Mouse (Mus musculus) MEL (cell line): Measurements from ENCODE around the gene Elfn2. TPM values are rescaled to one million over a fixed set of nuclear protein-coding genes. Genes with fewer than 3 reads are reported as not detected.
A peak's percentile ranks its signal among the peaks of the same experiment; 100 is the strongest.

Experiments
- DNase-seq: peaks from one replicate; pipeline ENCODE4 v3.0.0; 2011; ENCODE audit warnings: low read depth, low spot score
- H3K27ac ChIP-seq: 2 replicates; pipeline ENCODE4 v1.5.1; 2012; ENCODE audit warnings: low read depth, mild to moderate bottlenecking, control low read depth, low read length, moderate library complexity; ENCODE audit not compliant: control insufficient read depth
- H3K27me3 ChIP-seq, 2 experiments: fragments of 150-350 bp in 1 of 2; sonication (generic) in 1 of 2; 2 replicates each; pipeline ENCODE4 v1.6.1; 2012; ENCODE audit warnings: low read length in 2 of 2, mild to moderate bottlenecking in 2 of 2, improper control_type of control experiment in 1 of 2, moderate library complexity in 1 of 2; ENCODE audit not compliant: insufficient read depth in 2 of 2, control insufficient read depth in 1 of 2
- H3K36me3 ChIP-seq, 2 experiments: 2 replicates each; pipeline ENCODE4 v1.6.1; 2012 to 2014; ENCODE audit warnings: low read length in 2 of 2, improper control_type of control experiment in 1 of 2, inconsistent platforms in 1 of 2, mild to moderate bottlenecking in 1 of 2; ENCODE audit not compliant: insufficient read depth in 2 of 2, control insufficient read depth in 1 of 2
- H3K4me1 ChIP-seq, 2 experiments: fragments of 150-350 bp in 1 of 2; sonication (generic) in 1 of 2; 2 replicates each; pipeline ENCODE4 v1.6.1; 2012; ENCODE audit warnings: low read length in 2 of 2, improper control_type of control experiment in 1 of 2, mild to moderate bottlenecking in 1 of 2; ENCODE audit not compliant: insufficient read depth in 2 of 2, control insufficient read depth in 1 of 2
- H3K4me3 ChIP-seq, 2 experiments: fragments of 150-350 bp in 1 of 2; sonication (generic) in 1 of 2; 2 replicates each; pipeline ENCODE4 v1.5.1; 2012; ENCODE audit warnings: low read depth in 2 of 2, low read length in 2 of 2, mild to moderate bottlenecking in 2 of 2, moderate library complexity in 2 of 2, control low read depth in 1 of 2, improper control_type of control experiment in 1 of 2; ENCODE audit not compliant: control insufficient read depth in 1 of 2, insufficient read depth in 1 of 2
- H3K79me2 ChIP-seq: 2 replicates; pipeline ENCODE4 v1.6.1; 2012; ENCODE audit warnings: mild to moderate bottlenecking, low read length, moderate library complexity; ENCODE audit not compliant: control insufficient read depth, poor library complexity, insufficient read depth
- H3K9ac ChIP-seq: 2 replicates; pipeline ENCODE4 v1.6.1; 2012; ENCODE audit warnings: low read depth, mild to moderate bottlenecking, control low read depth, low read length, moderate library complexity; ENCODE audit not compliant: control insufficient read depth, poor library complexity, severe bottlenecking
- H3K9me3 ChIP-seq: fragments of 150-350 bp; sonication (generic); replicated peaks from 2 replicates; pipeline ENCODE4 v1.6.1; 2012; ENCODE audit warnings: mild to moderate bottlenecking, low read length, improper control_type of control experiment, moderate library complexity; ENCODE audit not compliant: insufficient read depth
- BHLHE40 ChIP-seq: IDR thresholded peaks from 2 replicates; pipeline ENCODE4 v1.6.1; 2012; ENCODE audit warnings: low read depth, mild to moderate bottlenecking, inconsistent platforms, low read length, improper control_type of control experiment, borderline replicate concordance
- EP300 ChIP-seq, 2 experiments: IDR thresholded peaks; 2 replicates each; pipeline ENCODE4 v1.6.1; 2011; ENCODE audit warnings: improper control_type of control experiment in 2 of 2, low read length in 2 of 2, low read depth in 1 of 2, mild to moderate bottlenecking in 1 of 2
- ETS1 ChIP-seq: IDR thresholded peaks from 2 replicates; pipeline ENCODE4 v1.6.1; 2012; ENCODE audit warnings: low read depth, mild to moderate bottlenecking, inconsistent platforms, low read length, improper control_type of control experiment, moderate library complexity
- GABPA ChIP-seq: IDR thresholded peaks from 2 replicates; pipeline ENCODE4 v1.6.1; 2012; ENCODE audit warnings: low read depth, mild to moderate bottlenecking, inconsistent platforms, low read length, improper control_type of control experiment, moderate library complexity
- GATA1 ChIP-seq: IDR thresholded peaks from 2 replicates; pipeline ENCODE4 v1.6.1; 2011; ENCODE audit warnings: low read depth, low read length, improper control_type of control experiment
- HCFC1 ChIP-seq: IDR thresholded peaks from 2 replicates; pipeline ENCODE4 v1.6.1; 2012; ENCODE audit warnings: low read depth, mild to moderate bottlenecking, inconsistent platforms, low read length, improper control_type of control experiment, moderate library complexity
- MAX ChIP-seq: IDR thresholded peaks from 2 replicates; pipeline ENCODE4 v1.6.1; 2011; ENCODE audit warnings: low read length, improper control_type of control experiment
- MXI1 ChIP-seq: IDR thresholded peaks from 2 replicates; pipeline ENCODE4 v1.6.1; 2011; ENCODE audit warnings: mild to moderate bottlenecking, low read depth, low read length, improper control_type of control experiment
- MYC ChIP-seq: IDR thresholded peaks from 2 replicates; pipeline ENCODE4 v1.6.1; 2011; ENCODE audit warnings: low read depth, mild to moderate bottlenecking, low read length, improper control_type of control experiment, moderate library complexity
- NRF1 ChIP-seq: IDR thresholded peaks from 2 replicates; pipeline ENCODE4 v1.6.1; 2014; ENCODE audit warnings: low read depth, mild to moderate bottlenecking, inconsistent platforms, low read length, improper control_type of control experiment, moderate library complexity; ENCODE audit not compliant: poor library complexity, insufficient read depth, severe bottlenecking
- POLR2A ChIP-seq, 2 experiments: IDR thresholded peaks; 2 replicates each; pipeline ENCODE4 v1.6.1; 2011 to 2012; ENCODE audit warnings: low read length in 2 of 2, mild to moderate bottlenecking in 2 of 2, control low read depth in 1 of 2, improper control_type of control experiment in 1 of 2, low read depth in 1 of 2, moderate library complexity in 1 of 2; ENCODE audit not compliant: control insufficient read depth in 1 of 2, insufficient read depth in 1 of 2, poor library complexity in 1 of 2
- SIN3A ChIP-seq: IDR thresholded peaks from 2 replicates; pipeline ENCODE4 v1.6.1; 2012; ENCODE audit warnings: low read length, improper control_type of control experiment, inconsistent platforms
- SMC3 ChIP-seq: IDR thresholded peaks from 2 replicates; pipeline ENCODE4 v1.6.1; 2011; ENCODE audit warnings: low read depth, low read length, improper control_type of control experiment
- TCF12 ChIP-seq: IDR thresholded peaks from 2 replicates; pipeline ENCODE4 v1.6.1; 2014; ENCODE audit warnings: low read depth, mild to moderate bottlenecking, inconsistent platforms, low read length, improper control_type of control experiment, moderate library complexity
- UBTF ChIP-seq: IDR thresholded peaks from 2 replicates; pipeline ENCODE4 v1.6.1; 2012; ENCODE audit warnings: low read depth, mild to moderate bottlenecking, inconsistent platforms, low read length, improper control_type of control experiment, moderate library complexity, borderline replicate concordance; ENCODE audit not compliant: insufficient read depth
- USF2 ChIP-seq, 2 experiments: IDR thresholded peaks; 2 replicates each; pipeline ENCODE4 v1.6.1; 2011 to 2012; ENCODE audit warnings: improper control_type of control experiment in 2 of 2, low read length in 2 of 2, borderline replicate concordance in 1 of 2, inconsistent platforms in 1 of 2, low read depth in 1 of 2, mild to moderate bottlenecking in 1 of 2; ENCODE audit not compliant: insufficient read depth in 1 of 2
- ZNF384 ChIP-seq: IDR thresholded peaks from 2 replicates; pipeline ENCODE4 v1.6.1; 2012; ENCODE audit warnings: low read depth, mild to moderate bottlenecking, inconsistent platforms, low read length, improper control_type of control experiment
- polyA plus RNA-seq, 2 experiments: library from polyadenylated mRNA; stranded (reverse) in 1 of 2; unstranded in 1 of 2; fragments of >175 nt in 1 of 2; fragments of >200 nt in 1 of 2; gene quantifications; 2 replicates each; pipeline versions ENCODE4 v1.2.1 to v1.2.4; 2012; ENCODE audit warnings: low replicate concordance in 2 of 2, low read depth in 1 of 2; ENCODE audit not compliant: insufficient read length in 2 of 2, insufficient read depth in 1 of 2, missing spikeins in 1 of 2
- total RNA-seq: library from RNA; depleted of rRNA; stranded (reverse); fragments of 300-350 nt; gene quantifications from 2 replicates; pipeline ENCODE4 v1.2.3, GENCODE M21; 2012

Elfn2 gene
- total and polyA plus RNA-seq, 3 experiments, result 0.04 to 0.15 TPM; not detected in 1

- no peak for TF ChIP-seq ETS1
Observed at GRCm38 (mm10) chr15:78706630-78707029, 11.9 kb downstream of the Elfn2 start (continued).

- peaks cover 0 to 29% of the 10 kb centered on the region in 2 experiments; a peak in 2 of 4 replicates for H3K4me1 ChIP-seq
- H3K36me3 ChIP-seq, result peaks cover 0 to 2% of the 10 kb centered on the region in 2 experiments; a peak in 1 of 4 replicates
- DNase-seq, result peak; percentile 57
- no peaks in the 10 kb centered on the region for H3K79me2 ChIP-seq
- H3K9me3 ChIP-seq, result no peaks in the 10 kb centered on the region
- TF ChIP-seq GATA1 (peak; percentile 45; the same call in 1 of the 2 replicates), EP300 (IDR thresholded peaks at IDR 0.05; ENCODE audit: low read depth in 1 of 2, low read length in 2 of 2) (0 out of 4 replicates have a peak, but pooled peaks of 1 of the 2 experiments have one; percentile 9), POLR2A (IDR thresholded peaks at IDR 0.05; ENCODE audit: control insufficient read depth in 1 of 2, insufficient read depth in 1 of 2, low read depth in 1 of 2, low read length in 2 of 2, poor library complexity in 1 of 2) (no peak), MAX (no peak)
- H3K27ac ChIP-seq, result no peak overlapping the region
- H3K27me3 ChIP-seq, result no peaks in the 10 kb centered on the region
- no peak overlapping the region for H3K9ac ChIP-seq
- H3K4me3 ChIP-seq, result no peak overlapping the region
Observed at GRCm38 (mm10) chr15:78704824-78705223, 13.7 kb downstream of the Elfn2 start.

DNA sequence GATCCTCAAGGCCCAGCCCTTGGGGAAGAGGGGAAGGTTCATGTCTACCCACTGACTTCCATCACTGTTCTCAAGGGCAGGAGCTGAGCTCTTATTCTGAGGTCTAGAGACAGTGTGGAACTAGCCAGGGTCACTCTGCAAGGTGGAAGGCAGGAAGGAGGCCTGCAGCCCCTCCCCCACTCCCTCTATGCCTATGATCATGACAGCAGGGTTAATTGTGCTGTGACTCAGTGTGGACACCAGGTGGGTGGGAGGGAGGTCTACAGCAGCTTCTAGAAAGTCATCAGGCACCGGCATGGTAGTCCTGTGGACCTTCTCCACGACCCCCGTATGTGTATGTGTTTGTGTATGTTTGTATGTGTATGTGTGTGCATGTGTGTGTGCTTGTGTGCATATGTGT lies 14.6 kb downstream of the Elfn2 start:
- TF ChIP-seq BHLHE40, result no peak
- no peak for TF ChIP-seq NRF1
- no peak for TF ChIP-seq USF2 (IDR thresholded peaks at IDR 0.05; ENCODE audit: borderline replicate concordance in 1 of 2, insufficient read depth in 1 of 2, low read depth in 1 of 2, low read length in 2 of 2)
- TF ChIP-seq UBTF, result no peak
- no peak for TF ChIP-seq ZNF384
- no peak for TF ChIP-seq HCFC1
- TF ChIP-seq MAX, result no peak
- no peak for TF ChIP-seq EP300 (IDR thresholded peaks at IDR 0.05; ENCODE audit: low read depth in 1 of 2, low read length in 2 of 2)
- TF ChIP-seq SMC3, result no peak
- TF ChIP-seq GABPA, result no peak
- no peak for TF ChIP-seq ETS1
- TF ChIP-seq MXI1, result no peak
- no peak for TF ChIP-seq TCF12
- TF ChIP-seq SIN3A, result no peak
- TF ChIP-seq MYC, result no peak
- TF ChIP-seq, all 39 proteins: peak for 0
- DNase-seq, result peak; percentile 6
- no peaks in the 10 kb centered on the region for H3K27me3 ChIP-seq
- no peak overlapping the region for H3K27ac ChIP-seq
- peaks cover 0 to 29% of the 10 kb centered on the region in 2 experiments; a peak in 2 of 4 replicates for H3K4me1 ChIP-seq
- H3K36me3 ChIP-seq, result peaks cover 0 to 2% of the 10 kb centered on the region in 2 experiments; a peak in 1 of 4 replicates
- H3K79me2 ChIP-seq, result no peaks in the 10 kb centered on the region
- H3K9me3 ChIP-seq, result no peaks in the 10 kb centered on the region
- no peak overlapping the region for H3K4me3 ChIP-seq
- no peak overlapping the region for H3K9ac ChIP-seq
